ENCODE assay signal across 12 mouse cellular contexts in the genomic region with DNA sequence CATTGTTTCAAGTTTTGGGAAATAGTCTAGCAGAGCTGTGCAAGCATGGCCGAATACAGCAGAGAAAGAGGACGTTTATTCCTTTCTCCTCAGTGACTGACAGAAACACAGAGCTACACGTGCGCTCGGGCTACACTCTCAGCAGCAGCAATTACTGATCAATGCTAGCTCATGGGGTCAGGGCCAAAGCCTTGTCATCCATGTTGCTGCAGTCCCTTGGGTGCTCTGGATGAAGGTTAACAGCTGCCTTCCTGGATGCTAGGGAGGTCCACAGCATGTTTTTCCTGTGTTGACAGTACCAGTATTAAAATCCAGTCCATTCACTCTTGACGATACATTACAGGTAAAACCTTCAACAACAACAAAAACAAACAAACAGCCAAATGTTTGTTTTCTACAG.
"Had no signal": no experiment of that assay in that cellular context is flagged by ENCODE, and none has a peak within 500 bp of the region (broad histone marks: within the 10 kb centered on the region; RNA-seq: fewer than 3 reads in every experiment).

No protein-coding gene starts in this region.

- H3K36me3 ChIP-seq: limb, embryonic 12.5 days; midbrain, embryonic 12.5 days had no signal

- H3K4me2 ChIP-seq: limb, embryonic 12.5 days; midbrain, embryonic 12.5 days had no signal

- H3K9ac ChIP-seq: limb, embryonic 12.5 days; liver, embryonic 14.5 days; midbrain, embryonic 12.5 days had no signal

- DNase-seq: kidney, adult 18-20 months; kidney, postnatal 10 days; kidney, postnatal 4 days; liver; lung, adult 2 months; lung, postnatal 36 days had no signal

- H3K4me1 ChIP-seq: limb, embryonic 12.5 days; midbrain, embryonic 12.5 days had no signal

- ATAC-seq: lung, postnatal 0 days had no signal

- H3K27ac ChIP-seq: layer of hippocampus, adult 2 months; limb, embryonic 12.5 days; liver, embryonic 14.5 days; midbrain, embryonic 12.5 days; stomach, postnatal 0 days had no signal

- H3K4me3 ChIP-seq: layer of hippocampus, adult 2 months; limb, embryonic 12.5 days; midbrain, embryonic 12.5 days had no signal

- H3K27me3 ChIP-seq: limb, embryonic 12.5 days; midbrain, embryonic 12.5 days had no signal

- H3K9me3 ChIP-seq: midbrain, embryonic 12.5 days had no signal
